Mouse (Mus musculus): Measurements from ENCODE around the gene Ppp2r2d.
A peak's percentile ranks its signal among the peaks of the same experiment; 100 is the strongest.

Ppp2r2d gene

GRCm38 (mm10) chr7:138845544-138846391 is at the start of gene Ppp2r2d, which contains the start of gene Mapk1ip1:
Gene Ppp2r2d, plus strand, starts transcription at chr7:138846079.
Gene Mapk1ip1, minus strand, starts transcription at chr7:138846273.
- peak; percentile 100 for DNase-seq

DNA sequence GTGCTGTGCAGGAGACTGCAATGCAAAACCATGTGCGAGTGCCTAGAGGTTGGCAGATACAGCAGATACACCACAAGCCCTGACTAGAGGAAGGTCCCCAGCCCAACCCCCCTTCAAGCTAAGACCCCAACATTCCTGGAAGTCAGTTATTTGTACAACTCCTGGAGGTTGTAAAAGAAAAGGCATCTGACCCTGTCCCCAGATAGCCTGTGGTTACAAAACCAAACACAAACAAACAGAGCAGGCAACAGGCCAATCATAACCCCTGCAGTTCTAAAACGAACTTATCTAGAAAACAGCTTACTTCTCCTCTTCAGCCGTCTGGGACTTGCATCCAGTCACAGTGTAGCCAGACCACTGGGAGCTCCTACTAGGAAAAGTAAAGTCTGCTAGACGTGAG is 42.5 kb upstream of the Ppp2r2d start:
- DNase-seq, result peak; percentile 73

GRCm38 (mm10) chr7:138807146-138807545 is 38.7 kb upstream of the Ppp2r2d start:
- DNase-seq, result no peak

DNA sequence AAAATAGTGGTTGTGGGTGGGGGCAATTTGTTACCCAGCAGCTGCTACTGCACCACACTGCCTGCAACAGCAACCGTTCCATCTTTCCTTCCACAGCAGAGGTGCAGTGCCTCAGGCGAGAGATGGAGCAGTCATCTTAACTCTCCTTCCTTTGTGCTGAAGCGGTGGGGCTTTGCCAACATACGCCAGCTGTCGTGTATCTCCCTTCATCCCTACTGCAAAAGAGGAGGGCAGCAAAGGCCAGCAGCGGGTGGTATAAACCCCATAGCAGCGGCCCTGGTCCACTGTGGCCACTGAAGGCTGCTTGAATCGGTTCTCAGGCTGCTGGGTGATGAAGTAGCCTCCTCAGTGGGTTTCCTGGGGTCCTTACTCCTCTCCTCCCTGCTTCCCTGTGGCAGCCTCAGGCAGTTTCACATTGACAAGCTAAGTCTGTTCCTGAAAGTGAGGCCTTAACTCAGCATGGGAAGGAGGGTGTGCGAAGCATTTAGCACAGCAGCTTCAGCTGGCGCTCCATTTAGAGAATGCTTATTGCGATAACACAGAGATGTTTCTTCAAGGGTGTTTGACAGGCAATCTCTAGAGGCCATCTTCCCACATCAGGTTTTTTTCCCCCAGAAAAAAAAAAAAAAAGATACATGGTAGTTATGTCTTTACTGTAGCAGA is 32.5 kb upstream of the Ppp2r2d start:
- peak; percentile 93 for DNase-seq

DNA sequence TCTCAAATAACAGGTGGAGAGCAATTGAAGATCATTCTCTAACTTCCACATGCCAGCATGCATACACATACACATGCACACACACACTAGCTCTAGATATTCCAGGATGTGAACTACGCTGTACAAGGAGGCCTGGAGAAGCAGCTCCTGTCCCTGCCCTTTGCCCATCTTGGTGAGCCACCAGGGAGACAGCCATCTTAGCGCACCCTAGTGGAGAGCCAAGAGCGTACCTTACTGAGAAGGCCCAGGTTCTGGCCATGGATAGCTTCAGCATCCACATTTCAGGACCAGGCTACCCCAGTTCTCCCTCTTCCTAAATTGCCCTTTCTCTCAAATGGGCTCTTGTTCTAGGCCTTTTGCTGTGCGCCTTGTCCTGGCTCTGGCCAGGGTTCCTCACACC is 27.6 kb upstream of the Ppp2r2d start:
- DNase-seq, result peak; percentile 70

GRCm38 (mm10) chr7:138824423-138824822 is 21.5 kb upstream of the Ppp2r2d start:
- peak; percentile 86 for DNase-seq

- DNase-seq, result peak; percentile 62
Measured at GRCm38 (mm10) chr7:138824995-138825756, 20.7 kb upstream of the Ppp2r2d start.

DNA sequence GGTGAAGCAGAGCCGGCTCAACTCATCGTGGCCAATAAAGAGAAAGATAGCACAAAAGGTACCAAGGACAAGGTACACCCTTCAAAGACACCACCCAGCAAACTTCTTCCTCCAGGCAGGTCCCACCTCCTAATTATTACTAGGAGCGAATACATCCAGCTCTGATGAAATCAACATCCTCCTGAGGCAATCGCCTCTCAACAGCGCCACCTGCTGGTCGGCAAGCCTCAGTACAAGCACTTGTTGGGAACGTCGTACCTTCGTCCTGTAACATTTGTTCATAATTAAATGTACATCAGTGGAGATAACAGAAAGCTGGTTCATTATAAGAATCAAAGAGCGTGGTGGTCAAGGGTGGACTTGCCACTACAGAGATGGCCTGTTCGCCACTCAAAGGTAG is 18.1 kb upstream of the Ppp2r2d start:
- peak; percentile 87 for DNase-seq

DNA sequence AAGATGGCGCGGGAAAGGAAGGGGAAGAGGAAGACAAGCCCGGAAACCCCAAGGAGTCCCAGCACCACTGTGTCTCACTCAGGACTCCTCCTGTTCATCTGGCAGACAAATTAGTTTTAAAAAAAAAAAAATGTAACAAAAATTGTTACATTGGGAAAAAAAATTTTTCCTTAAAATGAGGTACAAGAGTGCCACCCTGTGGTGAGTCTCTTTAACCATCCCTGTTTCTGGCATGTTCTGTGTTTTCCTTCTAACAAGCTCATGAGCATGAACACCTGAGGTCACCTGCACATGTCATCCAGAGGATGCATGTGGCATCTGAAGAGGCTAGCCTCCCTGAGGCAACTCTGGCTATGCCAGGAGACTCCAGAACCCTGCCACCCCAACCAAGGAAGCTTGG is 10.9 kb upstream of the Ppp2r2d start:
- no peak for DNase-seq

DNA sequence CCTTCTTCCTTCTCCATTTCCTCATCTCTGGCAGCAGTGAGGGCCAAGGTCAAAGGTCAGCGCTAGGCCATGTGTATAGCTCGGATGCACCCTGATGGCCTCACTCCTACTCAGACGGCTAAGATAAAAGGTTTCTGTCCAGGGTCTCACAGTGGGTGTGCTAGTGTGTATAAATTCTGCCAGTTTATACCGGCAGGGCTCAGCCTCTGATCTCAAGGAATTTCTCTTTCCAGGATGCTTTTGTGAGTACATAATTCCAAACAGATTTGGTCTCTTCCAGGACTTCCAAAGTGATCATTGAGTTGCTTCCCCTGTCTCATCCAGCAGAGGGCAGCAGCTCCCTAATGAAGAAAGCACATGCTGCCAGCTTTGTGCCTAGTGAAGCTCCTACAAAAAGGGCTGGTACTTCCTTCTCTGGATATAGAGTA is 5.3 kb upstream of the Ppp2r2d start:
- DNase-seq, result peak; percentile 94

GRCm38 (mm10) chr7:138841436-138842151 is 4.3 kb upstream of the Ppp2r2d start:
- DNase-seq, result peak; percentile 88

- peak; percentile 88 for DNase-seq
Measured at GRCm38 (mm10) chr7:138843421-138843820, 2.5 kb upstream of the Ppp2r2d start.

DNA sequence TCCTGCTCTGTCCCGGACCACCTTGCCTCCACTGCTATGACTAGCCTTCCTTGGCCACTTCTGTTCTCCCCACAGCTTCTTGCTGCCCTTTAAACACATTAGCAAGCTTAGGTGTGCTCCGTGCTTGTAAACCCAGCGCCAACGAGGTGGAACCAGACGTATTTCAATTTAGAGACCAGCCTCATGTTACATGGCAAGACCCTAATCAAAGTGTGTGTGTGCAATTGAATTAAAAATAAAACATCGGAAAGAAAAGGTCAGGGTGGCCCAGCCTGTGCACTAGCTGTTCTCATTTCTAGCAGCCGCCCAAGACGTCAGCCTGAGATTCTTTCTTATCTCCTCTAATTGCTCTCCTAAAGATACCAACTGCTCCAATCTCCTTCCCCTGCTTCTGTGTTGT is 768 bp upstream of the Ppp2r2d start:
- DNase-seq, result peak; percentile 92

DNA sequence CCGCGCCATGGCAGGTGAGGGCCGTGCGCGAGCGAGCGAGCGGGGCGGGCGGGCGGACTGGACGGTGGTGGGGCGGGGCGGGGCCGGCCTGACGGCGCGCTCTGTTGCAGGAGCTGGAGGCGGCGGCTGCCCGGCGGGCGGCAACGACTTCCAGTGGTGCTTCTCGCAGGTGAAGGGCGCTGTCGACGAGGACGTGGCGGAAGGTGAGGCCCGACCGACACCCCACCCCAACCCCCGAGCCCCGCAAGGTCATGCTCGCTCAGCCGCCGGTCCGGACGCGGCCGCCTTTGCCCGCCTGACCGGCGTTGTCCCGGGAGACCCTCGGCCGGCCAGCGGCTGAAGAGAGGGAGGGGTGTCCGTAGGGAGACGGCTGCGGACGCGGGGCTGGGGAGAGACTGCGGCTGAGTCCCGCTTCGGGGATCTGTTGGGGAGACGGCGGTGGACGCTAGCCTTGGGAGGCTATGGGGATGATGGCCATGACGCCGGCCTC is 668 bp downstream of the Ppp2r2d start:
- no peak for DNase-seq

GRCm38 (mm10) chr7:138847316-138848027 is 1.6 kb downstream of the Ppp2r2d start:
- peak; percentile 92 for DNase-seq

GRCm38 (mm10) chr7:138848028-138848920 is 2.4 kb downstream of the Ppp2r2d start:
- peak; percentile 90 for DNase-seq

- peak; percentile 74 for DNase-seq
Measured at GRCm38 (mm10) chr7:138850083-138850482, 4.2 kb downstream of the Ppp2r2d start.

DNA sequence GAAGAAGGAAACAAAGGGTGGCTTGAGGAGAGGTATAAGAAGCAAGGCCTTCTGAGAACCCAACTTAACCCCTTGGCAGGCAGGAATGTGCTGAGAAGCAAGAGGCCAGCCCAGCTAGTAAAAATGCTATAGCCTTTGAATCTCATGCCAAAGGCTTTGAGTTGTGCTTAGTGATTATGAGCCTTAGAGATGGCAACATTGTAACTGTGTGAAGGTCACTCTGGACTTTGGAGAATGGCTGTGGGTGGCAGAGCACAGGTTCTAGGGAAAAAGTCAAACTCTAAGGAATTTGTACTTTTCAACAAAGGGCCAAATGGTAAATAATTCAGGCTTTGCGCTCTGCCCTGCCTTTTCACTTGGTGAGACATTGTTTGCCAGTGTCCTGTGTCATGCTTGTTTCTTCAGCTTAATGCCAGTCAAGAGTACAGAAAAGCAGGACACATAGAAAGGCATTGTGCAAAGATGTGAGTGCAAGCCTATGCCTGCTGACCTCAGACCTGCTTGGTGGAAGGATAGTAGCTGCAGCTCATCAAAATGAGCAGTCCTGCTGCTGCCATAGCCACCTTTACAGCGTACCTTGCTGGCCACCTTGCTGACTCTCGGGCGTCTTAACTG is 7.6 kb downstream of the Ppp2r2d start:
- DNase-seq, result peak; percentile 61

- DNase-seq, result peak; percentile 69
Measured at GRCm38 (mm10) chr7:138854201-138854600, 8.3 kb downstream of the Ppp2r2d start.

GRCm38 (mm10) chr7:138856670-138857069 is 10.8 kb downstream of the Ppp2r2d start:
- peak; percentile 29 for DNase-seq

Data from heart, adult 11 months (tissue).